Mouse (Mus musculus) lung, adult 18-20 months (tissue): ENCODE measurements around the gene Pde4a.
"Not testable (repeated sequence)": the region's sequence is repeated elsewhere in the genome, so short reads cannot be mapped to it uniquely, and the experiment has no call there.

Experiments
- DNase-seq, 2 experiments: peaks; one replicate each; pipeline ENCODE4 v3.0.0; 2022; ENCODE audit warnings: mixed read lengths in 2 of 2

The Pde4a gene

DNA sequence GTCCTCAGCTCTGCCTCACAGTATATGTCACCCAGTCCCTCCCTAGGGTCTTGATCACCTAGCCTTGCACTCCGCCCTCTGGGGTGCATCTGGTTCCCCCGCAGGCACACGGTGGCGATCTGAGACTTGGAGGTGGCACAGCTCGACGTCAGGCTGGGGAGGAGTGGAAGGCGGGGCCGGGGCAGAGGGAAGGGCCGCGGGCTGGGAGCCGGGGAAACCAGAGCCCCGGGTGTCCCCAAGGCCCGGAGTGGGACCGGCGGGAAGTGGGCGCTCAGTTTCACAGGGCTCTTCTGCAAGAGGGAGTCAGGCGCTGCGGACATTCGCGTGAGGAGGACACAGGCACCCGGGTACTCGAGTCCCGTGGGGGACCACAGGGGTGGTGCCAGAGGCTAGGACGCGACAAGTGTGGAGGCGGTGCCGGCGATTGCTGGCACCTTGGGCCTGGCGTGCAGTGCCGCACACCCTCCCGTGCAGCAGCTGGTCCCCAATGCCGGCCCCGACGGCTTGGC, 18.4 kb downstream of the Pde4a start:
- peak; percentile 82 to 84 for DNase-seq

DNA sequence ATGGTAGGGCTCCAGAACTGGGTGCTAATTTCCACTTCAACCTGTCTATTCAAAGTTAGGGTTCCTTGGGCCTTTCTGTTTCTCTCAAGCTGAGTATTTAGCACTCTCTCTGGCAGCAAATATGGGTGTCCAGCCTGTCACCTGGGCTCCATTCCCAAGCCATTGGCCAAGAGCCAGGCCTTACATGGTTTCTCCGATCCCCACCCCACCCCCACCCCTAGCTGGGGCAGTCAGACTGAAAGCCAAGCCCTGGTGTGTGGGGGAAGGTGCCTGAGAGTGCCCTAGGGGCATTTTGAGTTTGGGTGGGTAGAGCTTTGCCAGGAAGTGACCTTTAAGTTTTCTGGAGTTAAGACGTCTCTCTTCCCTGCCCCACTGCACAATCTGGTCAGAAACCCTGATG, 19.2 kb downstream of the Pde4a start:
- no peak for DNase-seq

DNA sequence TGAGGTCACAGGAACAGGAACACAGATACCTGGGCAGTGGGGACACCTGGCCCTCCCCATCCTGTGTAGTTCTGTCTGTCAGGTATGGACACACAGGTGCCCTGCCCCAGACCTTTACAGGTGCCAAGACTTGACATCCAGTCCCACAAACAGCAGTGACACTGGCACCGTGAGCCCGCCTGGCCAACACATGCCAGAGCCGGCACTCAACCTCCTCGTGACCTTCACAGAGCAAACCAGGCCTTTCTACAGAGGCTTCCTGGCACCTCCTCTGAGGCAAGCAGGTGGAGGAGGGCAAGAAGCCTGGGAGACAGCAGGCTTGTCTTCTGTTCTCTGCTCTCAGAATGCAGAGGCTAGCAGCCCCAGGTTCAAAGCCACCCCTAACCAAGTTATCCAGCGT, 19.9 kb downstream of the Pde4a start:
- DNase-seq, result no peak

DNA sequence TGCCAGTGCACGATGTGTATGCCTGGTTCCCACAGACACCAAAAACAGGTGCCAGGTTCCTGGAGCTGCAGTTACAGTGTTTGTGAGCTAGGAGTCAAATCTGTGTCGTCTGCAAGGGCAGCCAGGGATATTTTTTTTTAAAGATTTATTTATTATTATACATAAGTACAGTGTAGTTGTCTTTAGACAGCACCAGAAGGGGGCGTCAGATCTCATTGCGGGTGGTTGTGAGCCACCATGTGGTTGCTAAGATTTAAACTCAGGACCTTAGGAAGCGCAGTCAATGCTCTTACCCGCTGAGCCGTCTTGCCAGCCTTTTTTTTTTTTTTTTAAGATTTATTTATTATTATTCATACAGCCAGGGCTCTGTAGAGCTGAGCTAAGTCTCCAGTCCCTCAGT, 24.4 kb downstream of the Pde4a start:
- no peak for DNase-seq

DNA sequence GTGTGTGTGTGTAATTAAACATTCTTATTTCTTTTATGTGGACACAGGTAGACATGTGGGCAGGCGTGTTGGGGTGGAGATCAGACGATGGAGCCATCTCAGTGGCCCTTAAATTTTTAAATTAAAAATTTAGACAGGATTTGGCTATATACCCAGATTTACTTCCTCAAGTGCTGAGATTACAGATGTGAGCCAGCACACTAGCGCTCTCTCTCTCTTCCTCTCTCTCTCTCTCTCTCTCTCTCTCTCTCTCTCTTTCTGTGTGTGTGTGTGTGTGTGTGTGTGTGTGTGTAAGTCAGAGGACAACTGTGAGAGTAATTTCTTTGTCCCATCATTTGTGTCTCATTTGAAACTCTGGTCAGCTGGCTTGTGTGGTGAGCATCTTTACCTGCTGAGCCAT, 25.2 kb downstream of the Pde4a start:
- no peak for DNase-seq

DNA sequence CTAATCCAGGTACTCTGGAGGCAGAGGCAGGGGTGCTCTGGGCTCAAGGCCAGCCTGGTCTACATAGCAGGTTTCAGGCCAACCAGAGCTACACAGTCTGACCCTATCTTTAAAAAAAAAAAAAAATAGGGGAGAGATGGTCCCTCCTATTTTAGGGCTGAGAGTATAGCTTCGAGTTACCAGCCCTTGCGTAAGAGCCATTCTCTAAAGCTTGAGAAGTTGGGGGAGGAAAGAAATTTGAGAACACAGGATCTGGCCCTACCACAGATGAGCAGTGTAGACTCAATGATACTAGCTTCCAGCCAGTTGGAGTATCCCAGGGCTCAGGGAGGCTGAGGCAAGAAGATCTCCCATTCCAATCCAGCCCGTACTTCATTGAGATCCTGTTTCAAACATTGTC, 28.3 kb downstream of the Pde4a start:
- no peak for DNase-seq

DNA sequence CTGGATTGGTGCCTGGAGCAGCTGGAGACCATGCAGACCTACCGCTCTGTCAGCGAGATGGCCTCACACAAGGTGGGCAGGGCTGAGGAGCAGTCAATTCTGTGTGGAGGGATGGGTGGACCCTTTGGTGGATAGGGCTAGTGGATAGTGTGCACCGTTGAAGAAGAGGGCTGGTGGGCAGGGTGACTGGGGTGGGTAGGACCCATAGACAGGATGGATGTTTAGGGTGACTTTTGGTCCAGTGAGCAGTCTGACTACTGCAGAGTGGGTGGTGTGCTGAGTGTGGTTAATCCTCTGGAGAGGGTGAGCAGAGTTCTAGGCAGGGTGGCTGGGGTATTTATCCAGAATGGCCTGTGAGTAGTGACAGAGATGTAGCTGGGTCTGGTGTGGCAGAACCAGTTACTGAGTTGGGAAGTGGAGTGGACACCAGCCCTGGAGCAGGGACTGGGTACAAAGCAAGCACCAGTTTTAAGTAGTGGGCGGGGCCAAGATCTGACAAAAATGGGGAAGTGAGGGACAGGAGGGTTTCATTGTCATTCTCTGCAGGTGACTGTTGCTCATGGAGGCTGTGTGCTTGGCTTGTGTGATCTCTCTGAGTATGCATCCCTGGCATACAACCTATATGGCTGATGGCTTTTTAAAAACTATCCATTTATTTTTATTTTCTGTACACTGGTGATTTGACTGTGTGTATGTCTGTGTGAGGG, 29.4 kb downstream of the Pde4a start:
- peak; percentile 25 to 26 for DNase-seq

DNA sequence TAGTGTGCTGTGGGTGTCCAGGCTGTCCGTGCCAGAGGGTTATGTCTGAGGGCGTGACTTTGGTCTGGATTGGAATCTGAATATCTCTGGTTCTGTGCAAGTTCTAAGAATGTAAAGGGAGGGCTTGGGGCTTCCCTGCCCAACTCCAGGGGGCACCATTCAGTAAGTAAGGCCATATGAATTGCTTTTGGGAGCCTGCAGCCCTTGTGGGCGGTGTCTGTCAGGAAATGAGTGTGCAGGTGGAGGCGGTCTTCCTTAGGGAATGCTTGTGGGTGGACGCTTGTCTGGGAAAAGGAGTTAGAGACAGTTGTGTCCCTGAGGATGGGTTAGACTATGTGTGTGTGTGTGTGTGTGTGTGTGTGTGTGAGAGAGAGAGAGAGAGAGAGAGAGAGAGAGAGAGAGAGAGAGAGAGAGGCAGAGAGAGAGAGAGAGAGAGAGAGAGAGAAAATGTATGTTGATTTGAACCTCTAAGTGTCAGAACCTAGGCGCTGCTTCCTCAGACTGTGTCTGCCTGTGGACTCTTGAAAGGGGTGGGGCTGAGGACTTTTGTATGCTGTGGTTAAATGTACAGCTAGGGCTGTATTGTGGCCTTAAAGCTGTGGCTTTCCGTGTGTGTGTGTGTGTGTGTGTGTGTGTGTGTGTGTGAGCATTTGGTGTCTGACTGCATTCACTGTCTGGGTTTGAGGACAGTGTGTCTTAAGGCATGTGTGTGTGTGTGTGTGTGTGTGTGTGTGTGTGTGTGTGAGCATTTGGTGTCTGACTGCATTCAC, 30.4 kb downstream of the Pde4a start:
- DNase-seq, result not testable (repeated sequence)

DNA sequence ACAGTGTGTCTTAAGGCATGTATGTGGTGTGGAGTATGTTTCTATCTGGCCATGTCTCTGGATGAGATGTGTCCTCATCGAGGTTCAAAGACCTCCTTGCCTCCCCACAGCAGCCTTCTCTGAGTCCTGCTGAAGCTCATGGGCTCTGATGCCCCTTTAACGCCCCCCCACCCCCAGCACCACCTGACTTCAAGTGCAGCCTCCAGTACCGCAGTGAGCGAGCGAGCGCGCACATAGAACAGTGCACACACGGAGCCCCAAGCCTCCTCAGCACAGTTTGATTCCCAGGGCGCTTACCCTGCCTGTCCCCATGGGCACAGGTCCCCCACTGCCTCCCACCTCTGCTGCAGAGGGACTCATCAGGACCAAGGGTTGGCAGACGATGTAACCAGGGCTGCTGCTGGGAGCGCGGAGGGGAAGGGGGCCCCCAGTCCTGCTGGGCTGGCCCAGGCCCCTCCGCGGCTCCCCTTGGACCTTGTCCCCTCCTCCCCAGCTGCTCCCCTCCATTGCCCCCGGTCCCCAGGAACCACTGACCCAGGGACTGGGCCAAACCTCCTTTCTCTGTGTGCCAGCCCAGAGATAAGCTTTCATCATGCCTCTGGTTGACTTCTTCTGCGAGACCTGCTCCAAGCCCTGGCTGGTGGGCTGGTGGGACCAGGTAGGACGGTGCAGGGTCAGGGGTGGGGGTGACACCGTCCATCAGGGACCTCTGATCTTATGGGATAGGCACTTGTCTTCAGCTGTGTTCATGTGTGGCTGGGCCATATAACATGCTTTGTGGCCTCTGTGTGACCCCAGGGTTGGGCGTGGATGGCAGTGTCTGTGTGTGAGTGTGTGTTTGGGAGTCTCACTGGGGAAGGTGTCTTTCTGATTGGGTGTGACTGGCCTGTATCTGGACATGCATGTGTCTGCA, 31.3 kb downstream of the Pde4a start:
- DNase-seq, result no peak

DNA sequence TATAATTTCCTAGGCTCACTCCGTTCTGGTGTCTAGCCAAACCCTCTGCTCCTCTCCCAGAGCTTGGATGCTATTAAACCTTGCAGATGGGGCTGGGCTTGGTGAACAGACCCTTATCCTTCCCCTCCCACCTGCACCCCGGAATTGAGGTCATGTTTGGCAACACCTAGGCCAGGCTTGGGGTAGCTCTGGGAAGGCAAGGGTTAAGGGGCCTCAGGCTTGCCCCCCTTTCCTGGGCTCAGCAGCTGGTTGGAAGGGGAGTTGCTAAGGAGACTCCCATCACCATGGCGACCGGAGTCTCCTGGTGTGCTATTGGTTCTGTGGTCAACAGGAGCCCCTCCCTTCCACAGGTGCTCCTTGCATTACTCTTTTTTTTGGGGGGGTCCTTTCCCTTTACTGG, 32.5 kb downstream of the Pde4a start:
- DNase-seq, result no peak

DNA sequence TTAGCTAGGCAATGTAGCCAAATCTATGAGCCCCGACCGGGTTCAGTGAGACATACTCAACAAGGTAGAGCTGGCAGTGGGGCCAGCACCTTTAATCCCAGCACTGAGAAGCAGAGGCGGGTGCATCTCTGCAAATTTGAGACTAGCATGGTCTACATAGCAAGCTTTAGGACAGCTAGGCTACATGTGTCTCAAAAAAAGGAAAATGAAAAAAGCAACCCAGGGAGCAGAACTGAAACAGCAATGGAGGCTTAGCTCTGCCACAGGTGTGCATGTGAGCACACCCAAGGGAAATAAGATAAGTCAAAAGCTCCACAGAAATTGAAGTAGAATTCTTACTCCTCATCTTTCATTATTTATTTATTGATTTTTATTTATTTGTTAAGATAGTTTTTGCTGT, 33.4 kb downstream of the Pde4a start:
- no peak for DNase-seq

DNA sequence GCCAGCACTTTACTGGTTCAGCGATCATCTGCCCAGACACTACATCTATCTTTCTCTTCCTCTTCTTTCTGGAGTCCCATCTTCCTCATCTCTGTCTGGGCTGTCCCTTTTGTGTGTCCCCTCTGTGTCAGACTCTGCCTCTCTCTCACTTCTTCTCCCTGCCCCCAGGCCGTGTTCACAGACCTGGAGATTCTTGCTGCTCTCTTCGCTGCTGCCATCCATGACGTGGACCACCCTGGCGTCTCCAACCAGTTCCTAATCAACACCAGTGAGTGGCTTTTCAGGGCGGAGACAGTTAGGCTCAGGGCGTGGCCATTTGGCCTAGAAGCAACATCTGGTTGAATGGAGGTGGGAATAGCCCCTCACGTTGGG, 38.6 kb downstream of the Pde4a start:
- DNase-seq, result no peak

DNA sequence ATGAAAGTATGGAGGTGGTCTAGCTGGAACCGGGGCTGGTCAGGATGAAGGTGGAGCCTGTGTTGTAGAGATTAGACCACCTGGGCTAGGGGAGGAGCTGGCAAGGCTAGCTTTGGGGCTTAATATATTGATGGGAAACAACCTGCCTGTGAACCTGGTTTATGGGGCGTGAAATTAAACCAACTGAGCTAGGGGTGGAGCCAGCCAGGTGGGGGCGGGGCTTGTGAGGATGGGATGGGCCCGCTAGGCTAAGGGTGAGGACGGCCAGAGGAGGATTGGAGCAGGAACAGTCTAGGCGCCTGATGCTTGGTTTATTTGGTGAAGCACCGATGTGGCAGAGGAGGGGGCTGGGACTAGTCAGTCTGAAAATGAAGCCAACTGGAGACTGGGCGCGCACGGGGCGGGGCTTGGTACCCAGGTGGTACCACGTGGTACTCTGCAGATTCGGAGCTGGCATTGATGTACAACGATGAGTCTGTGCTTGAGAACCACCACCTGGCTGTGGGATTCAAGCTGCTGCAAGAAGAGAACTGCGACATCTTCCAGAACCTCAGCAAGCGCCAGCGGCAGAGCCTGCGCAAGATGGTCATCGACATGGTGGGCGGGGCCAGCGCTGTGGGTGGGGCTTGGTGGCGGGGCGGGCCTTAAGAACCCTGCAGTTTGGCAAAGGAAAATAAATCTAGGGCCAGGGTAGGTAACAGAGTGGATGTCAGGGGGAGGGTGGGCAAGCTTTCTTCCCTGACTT, 39.2 kb downstream of the Pde4a start:
- DNase-seq, result no peak

DNA sequence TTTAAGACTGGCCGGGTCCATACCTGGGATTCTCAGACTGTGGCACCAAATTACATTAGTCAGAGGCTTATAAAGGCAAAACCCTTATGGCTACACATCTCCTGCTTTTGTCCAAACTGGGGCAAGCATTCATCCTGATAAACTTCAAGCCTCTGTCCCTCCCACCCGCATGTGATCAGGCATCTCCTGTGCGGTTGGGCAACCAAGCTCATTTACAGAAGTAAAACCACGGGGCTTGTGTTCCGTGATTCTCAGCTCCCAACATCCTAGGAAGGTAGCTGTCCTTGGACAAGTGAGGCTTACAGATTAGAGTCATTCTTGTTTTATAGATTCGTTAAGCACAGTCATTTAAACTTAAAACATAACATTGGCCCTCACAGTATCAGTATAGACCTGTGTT, 41.3 kb downstream of the Pde4a start:
- no peak for DNase-seq

DNA sequence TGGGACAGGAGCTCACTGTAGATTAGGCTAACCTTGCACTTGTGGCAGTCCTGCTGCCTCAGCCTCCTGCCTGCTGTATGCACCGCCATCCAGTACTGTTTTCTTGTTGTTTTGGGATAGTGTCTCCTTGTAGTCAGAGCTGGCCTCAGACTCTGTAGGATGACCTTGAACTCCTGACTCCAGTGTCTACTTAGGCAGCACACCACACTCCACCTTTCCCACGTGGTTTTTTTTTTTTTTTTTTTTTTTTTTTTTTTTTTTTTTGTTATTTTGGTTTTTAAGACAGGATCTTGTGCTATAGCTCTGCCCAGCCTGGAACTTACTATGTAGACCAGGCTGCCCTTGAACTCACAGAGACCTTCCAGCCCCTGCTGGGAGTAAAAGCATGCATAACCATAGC, 43.1 kb downstream of the Pde4a start:
- DNase-seq, result no peak

DNA sequence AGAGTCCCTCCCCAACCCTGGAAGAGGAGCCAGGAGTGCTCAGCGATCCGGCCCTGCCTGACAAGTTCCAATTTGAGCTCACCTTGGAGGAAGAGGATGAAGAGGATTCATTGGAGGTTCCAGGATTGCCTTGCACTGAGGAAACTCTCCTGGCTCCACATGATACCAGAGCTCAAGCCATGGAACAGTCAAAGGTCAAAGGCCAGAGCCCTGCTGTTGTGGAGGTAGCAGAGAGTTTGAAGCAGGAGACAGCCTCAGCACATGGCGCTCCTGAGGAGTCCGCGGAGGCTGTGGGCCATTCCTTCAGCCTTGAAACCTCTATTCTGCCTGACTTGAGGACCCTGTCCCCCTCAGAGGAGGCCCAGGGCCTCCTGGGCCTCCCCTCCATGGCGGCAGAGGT, 45.3 kb downstream of the Pde4a start:
- no peak for DNase-seq

DNA sequence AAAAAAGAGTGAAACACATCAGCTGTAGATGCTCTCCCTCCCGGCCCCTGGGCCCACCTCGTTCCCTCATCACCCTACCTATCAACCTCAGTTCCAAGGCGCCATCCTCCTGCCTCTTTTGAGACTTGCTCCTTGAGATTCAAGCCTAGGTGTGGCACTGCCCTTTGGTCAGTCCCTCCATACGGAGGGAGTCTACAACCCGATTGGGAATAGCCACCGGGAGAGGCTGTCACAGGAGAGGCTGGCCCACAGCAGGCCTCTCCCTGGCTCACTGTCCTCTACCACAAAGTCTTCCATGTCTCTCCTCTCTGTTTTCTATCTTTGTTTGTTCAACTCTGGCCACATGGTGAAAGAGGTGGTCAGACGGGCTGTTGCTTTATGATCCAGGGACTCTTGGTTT, 46.1 kb downstream of the Pde4a start:
- DNase-seq, result no peak

DNA sequence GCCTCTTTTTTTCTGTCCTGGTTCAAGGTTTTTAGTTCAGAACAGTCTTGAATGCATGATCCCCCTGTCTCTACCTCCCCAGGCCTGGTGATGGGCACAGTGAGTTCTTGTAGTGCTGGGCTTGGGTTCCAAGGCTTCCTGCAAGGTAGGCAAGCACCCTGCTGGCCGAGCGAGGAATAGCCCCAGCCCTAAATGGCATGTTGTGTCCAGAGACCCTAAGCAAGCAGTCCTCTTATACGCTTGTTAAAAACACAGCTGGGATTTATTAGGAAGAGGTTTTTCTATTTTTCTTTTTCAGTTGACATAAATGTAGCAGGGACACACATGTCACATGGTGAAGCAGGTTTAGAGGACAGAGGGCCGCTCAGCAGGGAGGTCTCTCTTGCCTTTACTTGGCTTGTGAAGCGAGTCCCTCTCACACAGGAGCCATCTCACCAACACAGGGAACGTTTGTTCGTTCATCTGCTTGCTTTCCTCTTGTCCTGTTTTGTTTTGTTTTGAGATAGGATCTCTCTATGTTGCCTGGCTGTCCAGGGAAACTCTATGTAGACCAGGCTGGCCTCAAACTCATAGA, 48.2 kb downstream of the Pde4a start:
- no peak for DNase-seq

DNA sequence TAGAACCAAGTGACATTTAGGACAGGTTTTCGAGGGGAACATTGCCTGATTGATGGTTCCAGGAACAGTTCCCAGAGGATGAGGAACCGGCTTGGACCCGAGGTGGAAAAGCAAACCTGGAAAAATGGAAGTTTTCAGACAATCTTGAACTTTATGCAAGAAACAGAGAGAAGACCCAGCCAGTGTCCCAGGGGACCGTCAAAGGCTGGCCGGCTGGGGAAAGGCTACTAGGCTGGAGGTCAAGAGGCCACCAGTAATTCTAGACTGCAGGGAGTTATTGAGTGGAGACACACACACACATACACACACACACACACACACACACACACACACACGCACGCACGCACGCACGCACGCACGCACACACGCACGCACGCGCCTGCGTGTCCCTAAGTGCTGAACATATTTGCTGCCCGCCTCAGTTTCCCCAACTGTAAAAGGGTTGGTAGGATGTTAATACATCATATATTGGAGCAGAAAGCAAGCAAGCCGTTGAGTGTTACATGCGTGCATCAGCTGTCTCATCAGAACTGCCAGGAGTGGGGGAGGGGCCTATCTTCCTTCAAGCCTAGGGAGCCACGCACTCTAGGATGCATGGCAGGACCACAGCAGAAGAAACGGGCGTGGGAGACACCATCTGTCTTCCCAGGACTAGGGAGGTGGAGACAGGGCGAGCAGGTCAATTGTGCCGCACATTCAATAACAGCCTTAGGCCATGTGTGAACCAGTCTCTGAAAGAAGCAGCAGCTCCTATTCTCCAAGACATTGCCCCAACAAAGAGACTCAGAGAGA, 50.7 kb downstream of the Pde4a start:
- no peak for DNase-seq

DNA sequence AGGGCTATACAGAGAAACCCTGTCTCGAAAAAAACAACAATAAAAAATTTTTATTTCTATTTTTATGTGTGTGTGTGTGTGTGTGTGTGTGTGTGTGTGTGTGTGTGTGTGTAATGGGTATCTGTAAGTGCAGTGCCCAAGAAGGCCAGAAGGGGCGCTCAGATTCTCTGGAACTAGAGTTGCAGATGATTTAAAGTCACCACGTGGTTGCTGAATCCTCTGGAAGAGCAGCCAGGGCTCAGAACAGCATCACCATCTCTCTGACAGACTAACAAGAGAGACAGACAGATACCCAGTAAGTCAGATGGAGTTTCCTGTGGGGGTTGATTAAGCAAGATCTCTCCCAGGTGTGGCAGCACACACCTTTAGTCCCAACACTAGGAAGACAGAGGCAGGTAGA, 54.3 kb downstream of the Pde4a start:
- no peak for DNase-seq
